Mouse (Mus musculus): ENCODE results near the gene Anapc15.

DNA sequence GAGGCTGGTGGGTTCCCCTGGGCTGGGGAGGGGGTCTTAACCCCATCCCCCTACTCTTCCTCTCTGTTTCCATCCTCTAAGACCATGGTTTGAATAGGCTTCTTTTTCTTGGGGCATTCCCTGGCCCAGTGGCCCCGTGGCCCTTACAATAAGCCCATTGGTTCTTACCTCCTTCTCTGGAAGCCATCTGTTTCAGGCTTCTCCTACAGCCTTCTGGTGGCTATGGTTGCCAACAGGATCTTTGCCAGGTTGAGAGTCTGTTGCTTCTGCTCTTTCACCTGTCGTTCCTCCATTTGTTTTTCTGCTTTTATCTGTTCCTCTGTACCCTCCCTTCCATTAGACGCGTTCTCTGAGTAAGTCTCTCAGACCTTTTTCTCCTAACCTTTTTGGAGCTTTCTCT, 74.1 kb downstream of the Anapc15 start:
- TF ChIP-seq CTCF (IDR thresholded peaks at IDR 0.05; ENCODE audit: low read depth) = no peak
- TF ChIP-seq EP300 (IDR thresholded peaks at IDR 0.05; ENCODE audit: low read depth) = no peak

Data from liver, postnatal 0 days (tissue).